Mouse (Mus musculus) thymus, adult 18-20 months (tissue): ENCODE measurements at regions not wholly inside any gene's neighbourhood (a gene's known extent, or its start where the extent isn't known, plus 50 kb on each side); places are given as distances from the start of the nearest gene placed in this dataset.

Experiments used
- DNase-seq, 2 experiments: peaks; one replicate each; pipeline ENCODE4 v3.0.0; 2022; ENCODE audit warnings: mixed read lengths in 2 of 2

GRCm38 (mm10) chr13:63627184-63627893 is 53.9 kb upstream of the Ptch1 start:
- DNase-seq = no peak

- no peak for DNase-seq
Measured at GRCm38 (mm10) chr13:63627894-63628287, 54.5 kb upstream of the Ptch1 start.

- no peak for DNase-seq
Measured at GRCm38 (mm10) chr13:63631771-63632347, 58.5 kb upstream of the Ptch1 start.

GRCm38 (mm10) chr13:63634294-63634693 is 60.9 kb upstream of the Ptch1 start:
- DNase-seq = no peak

GRCm38 (mm10) chr13:63641649-63642226 is 68.3 kb upstream of the Ptch1 start:
- no peak for DNase-seq

DNA sequence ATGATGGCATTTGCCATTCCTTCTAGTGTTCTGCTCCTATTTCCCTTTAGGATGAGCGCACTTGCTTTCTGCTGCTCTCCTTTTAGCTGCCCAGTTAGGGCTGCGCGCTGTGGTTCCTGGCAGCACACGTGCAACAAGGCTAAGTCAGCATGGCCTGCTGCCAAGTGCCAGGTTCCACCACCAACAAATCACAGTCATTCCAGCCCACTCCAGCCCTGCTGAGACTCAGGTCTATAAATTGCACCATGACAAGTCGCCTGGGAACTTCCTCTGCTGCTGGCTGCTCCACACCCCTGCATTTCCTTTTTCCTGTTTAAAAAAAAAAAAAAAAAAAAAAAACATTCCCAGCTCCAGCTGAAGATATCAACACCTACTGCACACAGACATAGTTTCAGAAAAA is 69.2 kb upstream of the Ptch1 start:
- no peak for DNase-seq

DNA sequence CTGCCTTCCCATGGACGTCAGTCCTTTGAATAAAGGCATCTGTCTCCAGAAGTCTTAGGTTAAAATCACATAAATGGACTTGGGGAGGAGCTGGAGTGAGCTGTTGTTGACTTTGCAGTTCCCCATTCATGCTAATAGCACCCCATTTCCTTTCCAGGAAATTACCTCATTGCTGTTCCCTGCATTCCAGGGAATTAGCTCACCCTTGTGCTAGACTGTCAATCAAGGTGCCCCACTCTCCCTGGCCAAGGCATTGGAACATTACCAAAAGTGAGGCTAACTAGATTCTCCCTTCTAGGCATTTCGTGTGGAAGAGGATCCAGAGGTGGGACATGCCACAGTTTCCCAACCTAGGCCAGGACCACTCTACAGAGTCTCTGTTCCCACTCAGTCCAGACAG is 70.0 kb upstream of the Ptch1 start:
- DNase-seq = no peak

DNA sequence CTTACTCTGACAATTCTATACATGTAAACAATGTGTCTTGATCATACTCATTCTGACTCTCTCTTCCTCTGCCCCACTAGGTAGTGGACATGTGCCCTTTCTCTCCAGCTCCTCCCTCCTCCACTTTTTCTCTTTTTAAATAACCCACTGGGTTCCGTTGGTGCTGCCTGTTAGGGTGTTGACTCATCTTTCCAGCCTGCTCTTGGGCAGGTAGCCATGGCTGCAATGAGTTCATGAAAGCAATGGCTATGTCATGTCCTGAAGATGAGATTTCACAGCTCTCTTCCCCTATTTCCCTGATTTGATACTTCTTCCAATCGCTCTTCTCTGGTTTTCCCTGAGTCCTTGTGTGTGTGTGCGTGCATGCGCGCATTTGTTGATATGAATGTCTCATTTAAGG is 70.9 kb upstream of the Ptch1 start:
- DNase-seq = no peak

GRCm38 (mm10) chr13:63649058-63649647 is 75.8 kb upstream of the Ptch1 start:
- DNase-seq = no peak

- DNase-seq = no peak
Measured at GRCm38 (mm10) chr13:63654514-63654913, 81.1 kb upstream of the Ptch1 start.

GRCm38 (mm10) chr13:63657115-63657514 is 83.7 kb upstream of the Ptch1 start:
- no peak for DNase-seq

- DNase-seq = no peak
Measured at GRCm38 (mm10) chr13:63659412-63659811, 86.0 kb upstream of the Ptch1 start.

DNA sequence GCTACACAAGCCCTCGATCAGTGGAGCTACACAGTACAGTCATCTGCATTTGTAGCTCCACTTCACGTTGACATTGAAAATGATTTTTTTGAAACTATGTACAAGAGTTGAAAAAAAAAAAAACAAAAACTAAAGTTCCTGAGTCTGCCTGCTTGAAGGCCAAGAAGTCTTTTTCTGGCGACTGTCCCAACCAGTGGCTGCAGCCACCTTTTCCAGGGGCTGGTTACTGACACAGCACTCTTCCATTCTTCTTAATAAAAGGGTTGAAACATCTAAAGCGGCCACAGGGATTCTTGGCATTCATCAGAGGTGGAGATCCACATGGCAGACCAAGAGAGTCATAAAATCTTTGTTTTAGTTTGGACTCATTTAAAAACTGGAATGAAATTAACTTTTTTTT is 87.0 kb upstream of the Ptch1 start:
- DNase-seq = no peak

DNA sequence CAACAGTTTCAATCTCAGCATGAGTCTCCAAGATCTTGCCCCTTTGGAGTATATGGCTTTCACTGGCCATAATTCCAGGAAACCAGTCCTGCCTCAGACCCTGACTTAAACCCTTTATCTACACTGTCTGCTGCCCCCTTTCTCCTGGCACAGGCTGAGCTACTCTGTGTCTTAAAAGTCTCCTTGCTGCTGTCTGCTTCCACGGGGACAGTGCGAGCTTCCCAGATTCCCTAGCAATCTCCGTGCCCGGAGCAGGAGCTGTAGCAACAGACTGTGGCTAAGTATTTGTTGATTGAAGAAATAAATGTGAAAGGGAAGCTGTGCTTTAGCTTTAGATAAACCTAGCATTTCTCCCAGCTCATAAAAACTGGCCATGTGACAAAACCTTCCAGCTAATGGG is 95.2 kb upstream of the Ptch1 start:
- DNase-seq = no peak

DNA sequence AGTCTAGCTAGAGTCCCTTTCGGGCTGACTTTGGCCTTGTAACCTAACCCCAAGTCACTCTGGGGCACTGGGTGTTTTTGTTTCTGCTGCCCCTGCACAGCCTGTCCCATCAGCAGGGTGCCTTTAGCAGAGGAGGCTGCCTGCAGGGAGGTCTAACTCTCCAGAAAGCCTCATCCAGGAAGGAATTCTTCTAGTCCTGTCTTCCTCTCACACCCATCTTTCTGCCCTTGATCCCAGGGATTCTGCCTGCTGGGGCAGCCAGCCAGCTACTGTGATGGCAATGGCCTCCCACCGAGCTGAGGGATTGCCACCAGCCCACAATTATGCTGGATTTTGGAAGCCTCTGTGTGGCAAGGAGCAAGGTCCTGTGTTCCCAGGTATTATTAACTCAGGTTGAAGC is 95.6 kb upstream of the Ptch1 start:
- DNase-seq = no peak

DNA sequence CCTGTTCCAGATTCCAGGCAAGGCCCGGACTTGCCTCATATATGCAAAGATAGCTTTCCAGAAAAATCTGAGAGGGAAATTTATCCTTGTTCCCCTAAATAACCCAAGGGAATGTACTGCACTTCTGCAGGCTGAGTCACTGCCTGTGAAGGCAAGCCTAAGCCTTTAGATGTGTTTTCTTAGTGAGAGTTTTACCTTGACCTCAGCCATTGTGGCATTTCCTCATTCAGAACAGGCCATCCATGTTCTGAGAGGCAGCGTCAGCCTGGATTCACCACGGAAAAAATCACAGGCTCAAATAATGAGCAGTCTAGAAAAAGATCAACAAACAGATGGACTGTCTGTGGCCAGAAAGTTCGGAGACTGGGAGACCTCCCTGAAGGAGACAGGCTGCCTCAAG is 99.0 kb upstream of the Ptch1 start:
- no peak for DNase-seq

GRCm38 (mm10) chr13:63677696-63678095 is 104.3 kb upstream of the Ptch1 start:
- no peak for DNase-seq

- DNase-seq = no peak
Measured at GRCm38 (mm10) chr13:63678265-63679260, 105.2 kb upstream of the Ptch1 start.

- DNase-seq = no peak
Measured at GRCm38 (mm10) chr13:63682341-63682740, 108.9 kb upstream of the Ptch1 start.

DNA sequence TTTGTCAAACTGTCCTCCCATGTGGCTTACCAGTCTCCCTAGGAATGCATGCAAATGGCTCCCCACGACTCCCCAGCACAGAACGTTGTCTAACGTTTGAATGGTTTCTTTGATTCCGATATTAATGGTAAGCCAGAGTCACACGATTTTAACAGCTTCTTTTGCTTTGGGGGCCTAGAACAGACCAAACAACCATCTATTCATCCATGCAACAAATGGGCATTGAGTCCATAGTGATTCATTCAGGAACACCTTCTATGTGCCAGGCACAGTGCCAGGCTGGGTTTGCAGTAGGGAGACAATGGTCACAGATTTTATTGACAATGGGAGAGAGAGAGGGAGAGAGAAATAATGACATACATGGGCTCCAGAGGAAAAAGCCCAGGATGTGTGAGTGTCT is 118.6 kb upstream of the Ptch1 start:
- DNase-seq = no peak

- no peak for DNase-seq
Measured at GRCm38 (mm10) chr13:63693636-63694035, 120.2 kb upstream of the Ptch1 start.

GRCm38 (mm10) chr13:63696399-63696798 is 118.6 kb upstream of the Ercc6l2 start:
- DNase-seq = peak in 1 of 2 experiments; percentile 14

DNA sequence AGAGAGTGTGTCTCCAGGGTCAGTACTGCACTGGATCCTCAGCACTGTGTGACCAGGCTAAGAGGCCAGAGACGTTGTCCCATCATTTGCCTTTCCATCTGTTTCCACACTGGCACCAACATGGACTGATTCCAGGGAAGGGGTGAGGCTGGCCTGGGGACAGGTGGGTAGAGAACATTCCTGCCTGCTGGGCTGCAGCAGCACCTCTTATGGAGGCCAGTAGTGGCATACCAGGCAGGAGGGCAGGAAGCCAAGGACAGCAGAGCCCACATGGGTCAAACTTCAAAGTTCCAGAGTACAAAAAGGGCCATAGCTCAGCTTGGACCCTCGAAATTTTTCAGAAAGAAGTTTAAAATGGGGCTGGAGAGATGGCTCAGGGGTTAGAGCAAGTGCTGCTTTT is 115.4 kb upstream of the Ercc6l2 start:
- DNase-seq = no peak
